Mouse (Mus musculus) CH12.LX (cell line): ENCODE measurements at regions not wholly inside any gene's neighbourhood (a gene's known extent, or its start where the extent isn't known, plus 50 kb on each side); places are given as distances from the start of the nearest gene placed in this dataset.

Experiments used
- DNase-seq: peaks from one replicate; pipeline ENCODE4 v3.0.0-alpha.2; 2013; ENCODE audit errors: extremely low read depth
- H3K27ac ChIP-seq: 2 replicates; pipeline ENCODE4 v1.5.1; 2012; ENCODE audit warnings: low read depth, mild to moderate bottlenecking, control low read depth, moderate library complexity; ENCODE audit not compliant: insufficient read depth
- H3K27me3 ChIP-seq: replicated peaks from 2 replicates; pipeline ENCODE3; 2012; ENCODE audit warnings: inconsistent platforms
- H3K36me3 ChIP-seq, 2 experiments: replicated peaks in 1 of 2; 2 replicates each; pipeline versions ENCODE3 to v1.6.1; 2012; ENCODE audit warnings: inconsistent platforms in 1 of 2, low read length in 1 of 2, mild to moderate bottlenecking in 1 of 2, mixed read lengths in 1 of 2, moderate library complexity in 1 of 2; ENCODE audit not compliant: control insufficient read depth in 1 of 2, insufficient read depth in 1 of 2
- H3K4me1 ChIP-seq, 2 experiments: 2 replicates each; pipeline ENCODE4 v1.6.1; 2012; ENCODE audit warnings: inconsistent platforms in 1 of 2, moderate library complexity in 1 of 2; ENCODE audit not compliant: insufficient read depth in 2 of 2, control insufficient read depth in 1 of 2
- H3K4me2 ChIP-seq: 2 replicates; pipeline ENCODE4 v1.6.1; 2012; ENCODE audit warnings: low read depth, mild to moderate bottlenecking, control low read depth; ENCODE audit not compliant: poor library complexity, insufficient read depth, severe bottlenecking
- H3K4me3 ChIP-seq, 3 experiments: fragments of 150-350 bp in 1 of 3; sonication (generic) in 1 of 3; replicated peaks in 1 of 3; 2 replicates each; pipeline versions ENCODE3 to v1.5.1; 2011 to 2012; ENCODE audit warnings: low read depth in 2 of 3, low read length in 2 of 3, mild to moderate bottlenecking in 2 of 3, moderate library complexity in 2 of 3, control low read depth in 1 of 3, improper control_type of control experiment in 1 of 3, inconsistent platforms in 1 of 3, mixed read lengths in 1 of 3; ENCODE audit not compliant: poor library complexity in 1 of 3
- H3K79me2 ChIP-seq: replicated peaks from 2 replicates; pipeline ENCODE4 v1.6.1; 2012; ENCODE audit warnings: mild to moderate bottlenecking, moderate library complexity; ENCODE audit not compliant: control insufficient read depth, poor library complexity, insufficient read depth, severe bottlenecking; ENCODE audit errors: extremely low read depth
- H3K9ac ChIP-seq: 2 replicates; pipeline ENCODE4 v1.6.1; 2012; ENCODE audit warnings: low read depth, mild to moderate bottlenecking, control low read depth, moderate library complexity; ENCODE audit not compliant: insufficient read depth
- H3K9me3 ChIP-seq: replicated peaks from 2 replicates; pipeline ENCODE3; 2012; ENCODE audit warnings: low read length, inconsistent platforms, mixed read lengths
- BHLHE40 ChIP-seq: IDR thresholded peaks from 2 replicates; pipeline ENCODE4 v1.6.1; 2011; ENCODE audit warnings: mild to moderate bottlenecking, low read depth, low read length, improper control_type of control experiment
- CTCF ChIP-seq, 2 experiments: IDR thresholded peaks in 1 of 2; conservative IDR thresholded peaks in 1 of 2; 2 replicates each; pipeline ENCODE4 v1.5.1; 2011 to 2012; ENCODE audit warnings: low read depth in 2 of 2, low read length in 2 of 2, improper control_type of control experiment in 1 of 2, inconsistent platforms in 1 of 2, mild to moderate bottlenecking in 1 of 2, moderate library complexity in 1 of 2
- ELF1 ChIP-seq: IDR thresholded peaks from 2 replicates; pipeline ENCODE4 v1.6.1; 2014; ENCODE audit warnings: low read depth, mild to moderate bottlenecking, inconsistent platforms, low read length, improper control_type of control experiment
- EP300 ChIP-seq: IDR thresholded peaks from 2 replicates; pipeline ENCODE4 v1.6.1; 2011; ENCODE audit warnings: low read length, improper control_type of control experiment
- ETS1 ChIP-seq: conservative IDR thresholded peaks from 2 replicates; pipeline ENCODE4 v1.6.1; 2012; ENCODE audit warnings: low read depth, mild to moderate bottlenecking, inconsistent platforms, low read length, improper control_type of control experiment, moderate library complexity
- IRF4 ChIP-seq: IDR thresholded peaks from 2 replicates; pipeline ENCODE4 v1.6.1; 2014; ENCODE audit warnings: low read depth, mild to moderate bottlenecking, inconsistent platforms, low read length, improper control_type of control experiment
- JUN ChIP-seq: IDR thresholded peaks from 2 replicates; pipeline ENCODE4 v1.6.1; 2011; ENCODE audit warnings: low read depth, mild to moderate bottlenecking, low read length, improper control_type of control experiment, moderate library complexity; ENCODE audit not compliant: insufficient read depth
- JUND ChIP-seq: conservative IDR thresholded peaks from 2 replicates; pipeline ENCODE4 v1.6.1; 2011; ENCODE audit warnings: low read depth, low read length, improper control_type of control experiment
- KAT2A ChIP-seq: IDR thresholded peaks from 2 replicates; pipeline ENCODE4 v1.6.1; 2012; ENCODE audit warnings: low read length, improper control_type of control experiment, inconsistent platforms; ENCODE audit not compliant: insufficient replicate concordance
- MEF2A ChIP-seq: IDR thresholded peaks from 2 replicates; pipeline ENCODE4 v1.6.1; 2014; ENCODE audit warnings: low read depth, mild to moderate bottlenecking, inconsistent platforms, low read length, improper control_type of control experiment, borderline replicate concordance
- MYC ChIP-seq: IDR thresholded peaks from 2 replicates; pipeline ENCODE4 v1.6.1; 2011; ENCODE audit warnings: low read depth, mild to moderate bottlenecking, improper control_type of control experiment, low read length
- NELFE ChIP-seq: IDR thresholded peaks from 2 replicates; pipeline ENCODE4 v1.6.1; 2011; ENCODE audit warnings: low read depth, low read length, improper control_type of control experiment
- PAX5 ChIP-seq: IDR thresholded peaks from 2 replicates; pipeline ENCODE4 v1.6.1; 2012; ENCODE audit warnings: low read length, inconsistent platforms, mixed read lengths
- POLR2AphosphoS2 ChIP-seq: IDR thresholded peaks from 2 replicates; pipeline ENCODE4 v1.6.1; 2011; ENCODE audit warnings: low read depth, low read length, improper control_type of control experiment
- RAD21 ChIP-seq: IDR thresholded peaks from 2 replicates; pipeline ENCODE4 v1.6.1; 2011; ENCODE audit warnings: low read depth, mild to moderate bottlenecking, low read length, improper control_type of control experiment, moderate library complexity
- RCOR1 ChIP-seq: conservative IDR thresholded peaks from 2 replicates; pipeline ENCODE4 v1.6.1; 2012; ENCODE audit warnings: low read depth, mild to moderate bottlenecking, inconsistent platforms, low read length, improper control_type of control experiment
- SIN3A ChIP-seq: IDR thresholded peaks from 2 replicates; pipeline ENCODE4 v1.6.1; 2012; ENCODE audit warnings: low read length, improper control_type of control experiment, inconsistent platforms
- SMC3 ChIP-seq: IDR thresholded peaks from 2 replicates; pipeline ENCODE4 v1.6.1; 2011; ENCODE audit warnings: low read depth, low read length, improper control_type of control experiment
- TBP ChIP-seq: conservative IDR thresholded peaks from 2 replicates; pipeline ENCODE4 v1.6.1; 2011; ENCODE audit warnings: low read depth, low read length, improper control_type of control experiment
- USF2 ChIP-seq: conservative IDR thresholded peaks from 2 replicates; pipeline ENCODE4 v1.6.1; 2011; ENCODE audit warnings: low read depth, low read length, improper control_type of control experiment
- ZKSCAN1 ChIP-seq: IDR thresholded peaks from 2 replicates; pipeline ENCODE4 v1.6.1; 2012; ENCODE audit warnings: low read depth, inconsistent platforms, low read length, improper control_type of control experiment, borderline replicate concordance
- ZMIZ1 ChIP-seq: IDR thresholded peaks from 2 replicates; pipeline ENCODE4 v1.6.1; 2012; ENCODE audit warnings: low read depth, mild to moderate bottlenecking, inconsistent platforms, low read length, improper control_type of control experiment
- ZNF384 ChIP-seq: IDR thresholded peaks from 2 replicates; pipeline ENCODE4 v1.6.1; 2012; ENCODE audit warnings: low read depth, low read length, improper control_type of control experiment, inconsistent platforms
- dilution Hi-C: fragments of 300-500 bp; cut with MboI; formaldehyde crosslinking; loops from 2 replicates; pipeline ENCODE4 v1.14.3; 2020; ENCODE audit warnings: low sequenced_read_pairs; ENCODE audit not compliant: extremely low pct_unique_long_range_greater_than_20kb, extremely low pct_ligation_motif_present
- in situ Hi-C: fragments of 300-500 bp; cut with MboI; formaldehyde crosslinking; loops from 3 replicates; pipeline ENCODE4 v1.14.3; 2019; ENCODE audit warnings: low sequenced_read_pairs, low pct_ligation_motif_present, low pct_unique_long_range_greater_than_20kb, mixed read lengths

DNA sequence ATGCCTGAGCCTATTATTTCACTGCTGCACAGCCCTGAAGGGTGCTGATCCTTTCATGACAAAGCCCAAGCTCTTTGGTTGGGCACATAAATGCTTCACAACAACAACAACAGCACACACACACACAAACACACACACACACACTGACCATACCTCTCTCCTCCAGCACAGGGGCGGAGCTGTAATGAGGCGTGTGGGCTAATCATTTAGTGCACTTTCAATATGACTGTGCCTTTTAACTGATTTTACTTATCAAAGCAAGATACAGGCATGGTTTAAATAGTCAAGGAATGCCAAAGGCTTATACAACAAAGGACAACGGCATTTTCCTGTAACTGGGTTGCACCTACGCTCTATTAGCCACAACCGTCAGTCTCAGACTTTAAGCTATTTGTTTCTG lies 61.1 kb upstream of the Foxn2 start:
- peaks cover 7% of the 10 kb centered on the region for H3K9me3 ChIP-seq
- no peaks in the 10 kb centered on the region for H3K79me2 ChIP-seq
- TF ChIP-seq USF2: no peak
- no peak for TF ChIP-seq ETS1
- TF ChIP-seq EP300: 0 out of 2 replicates have a peak, but pooled peaks have one; percentile 20
- no peak for TF ChIP-seq POLR2AphosphoS2
- no peak for TF ChIP-seq ZMIZ1
- peak; percentile 72 for TF ChIP-seq IRF4
- TF ChIP-seq JUN: peak; percentile 35; the same call in 1 of the 2 replicates
- peak; percentile 78 for TF ChIP-seq JUND
- TF ChIP-seq, all 38 proteins: peak for 4
- H3K9ac ChIP-seq: no peak overlapping the region
- no peak overlapping the region for H3K4me3 ChIP-seq
- H3K4me2 ChIP-seq: no peak overlapping the region
- dilution Hi-C loops (no loop called here), in situ Hi-C loops (no loop called here)
- no peaks in the 10 kb centered on the region for H3K36me3 ChIP-seq
- no peak for DNase-seq
- no peaks in the 10 kb centered on the region for H3K27me3 ChIP-seq
- H3K27ac ChIP-seq: no peak overlapping the region
- H3K4me1 ChIP-seq: peaks cover 0 to 3% of the 10 kb centered on the region in 2 experiments; a peak in 1 of 4 replicates

DNA sequence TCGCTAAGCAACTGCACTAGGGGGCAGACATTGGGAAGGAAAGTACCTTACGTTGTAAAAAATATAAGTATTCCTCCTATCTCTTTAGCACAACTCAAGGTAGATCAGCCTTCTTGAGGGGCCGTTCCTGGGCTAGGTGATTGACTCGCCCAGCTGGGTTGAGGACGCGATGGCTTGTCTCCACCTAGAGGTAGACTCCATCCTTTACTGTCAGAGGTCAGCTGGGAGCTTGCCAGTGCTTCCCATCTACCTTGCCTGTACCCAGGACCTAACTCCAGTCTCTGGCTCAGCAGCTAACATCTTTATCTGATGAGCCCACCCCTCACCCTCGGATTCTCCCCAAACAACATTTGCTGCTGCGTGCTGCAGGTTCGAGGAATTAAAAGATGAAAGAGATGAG lies 59.4 kb upstream of the Foxn2 start:
- Histone ChIP-seq H3K9ac (no peak overlapping the region), H3K27ac (no peak overlapping the region), H3K27me3 (no peaks in the 10 kb centered on the region), H3K4me3 (no peak overlapping the region), H3K9me3 (peaks cover 7% of the 10 kb centered on the region), H3K36me3 (no peaks in the 10 kb centered on the region), H3K79me2 (no peaks in the 10 kb centered on the region), H3K4me2 (no peak overlapping the region), H3K4me1 (peaks cover 0 to 3% of the 10 kb centered on the region in 2 experiments; a peak in 1 of 4 replicates)
- in situ Hi-C loops (no loop called here), dilution Hi-C loops (no loop called here)
- TF ChIP-seq CTCF (conservative IDR thresholded peaks at IDR 0.05 in 1 of 2, IDR thresholded peaks at IDR 0.05 in 1 of 2; ENCODE audit: low read depth in 2 of 2, low read length in 2 of 2) (peak in 1 of 2 experiments; percentile 56; a peak in 2 of 4 replicates), RCOR1 (no peak), MEF2A (no peak), MYC (no peak), ELF1 (no peak), ZKSCAN1 (no peak), NELFE (no peak), ZMIZ1 (no peak), KAT2A (no peak), RAD21 (peak; percentile 64), PAX5 (no peak), SIN3A (no peak), TBP (no peak), ZNF384 (no peak), IRF4 (no peak), SMC3 (peak; percentile 54), BHLHE40 (no peak)
- DNase-seq: no peak
